Mouse (Mus musculus) MEL (cell line): Measurements from ENCODE around the gene Hs3st4.

Source experiments
- CTCF ChIP-seq, 3 experiments: IDR thresholded peaks in 2 of 3; conservative IDR thresholded peaks in 1 of 3; 2 replicates each; pipeline ENCODE4 v1.5.1; 2011 to 2012; ENCODE audit warnings: low read length in 3 of 3, low read depth in 2 of 3, mild to moderate bottlenecking in 2 of 3, improper control_type of control experiment in 1 of 3, inconsistent platforms in 1 of 3, mixed read lengths in 1 of 3, moderate library complexity in 1 of 3; ENCODE audit not compliant: control insufficient read depth in 1 of 3, insufficient read depth in 1 of 3, poor library complexity in 1 of 3, severe bottlenecking in 1 of 3
- E2F4 ChIP-seq: IDR thresholded peaks from 2 replicates; pipeline ENCODE4 v1.6.1; 2011; ENCODE audit warnings: low read depth, low read length, improper control_type of control experiment, borderline replicate concordance
- EP300 ChIP-seq, 2 experiments: IDR thresholded peaks; 2 replicates each; pipeline ENCODE4 v1.6.1; 2011; ENCODE audit warnings: improper control_type of control experiment in 2 of 2, low read length in 2 of 2, low read depth in 1 of 2, mild to moderate bottlenecking in 1 of 2
- GATA1 ChIP-seq: IDR thresholded peaks from 2 replicates; pipeline ENCODE4 v1.6.1; 2011; ENCODE audit warnings: low read depth, low read length, improper control_type of control experiment
- MAX ChIP-seq: IDR thresholded peaks from 2 replicates; pipeline ENCODE4 v1.6.1; 2011; ENCODE audit warnings: low read length, improper control_type of control experiment
- MXI1 ChIP-seq: IDR thresholded peaks from 2 replicates; pipeline ENCODE4 v1.6.1; 2011; ENCODE audit warnings: mild to moderate bottlenecking, low read depth, low read length, improper control_type of control experiment
- POLR2A ChIP-seq, 2 experiments: IDR thresholded peaks; 2 replicates each; pipeline ENCODE4 v1.6.1; 2011 to 2012; ENCODE audit warnings: low read length in 2 of 2, mild to moderate bottlenecking in 2 of 2, control low read depth in 1 of 2, improper control_type of control experiment in 1 of 2, low read depth in 1 of 2, moderate library complexity in 1 of 2; ENCODE audit not compliant: control insufficient read depth in 1 of 2, insufficient read depth in 1 of 2, poor library complexity in 1 of 2
- POLR2AphosphoS5 ChIP-seq: IDR thresholded peaks from 2 replicates; pipeline ENCODE4 v1.6.1; 2012; ENCODE audit warnings: low read depth, borderline replicate concordance, mild to moderate bottlenecking, inconsistent platforms, low read length, moderate library complexity, mixed read lengths
- UBTF ChIP-seq: IDR thresholded peaks from 2 replicates; pipeline ENCODE4 v1.6.1; 2012; ENCODE audit warnings: low read depth, mild to moderate bottlenecking, inconsistent platforms, low read length, improper control_type of control experiment, moderate library complexity, borderline replicate concordance; ENCODE audit not compliant: insufficient read depth
- USF2 ChIP-seq, 2 experiments: IDR thresholded peaks; 2 replicates each; pipeline ENCODE4 v1.6.1; 2011 to 2012; ENCODE audit warnings: improper control_type of control experiment in 2 of 2, low read length in 2 of 2, borderline replicate concordance in 1 of 2, inconsistent platforms in 1 of 2, low read depth in 1 of 2, mild to moderate bottlenecking in 1 of 2; ENCODE audit not compliant: insufficient read depth in 1 of 2

GRCm38 (mm10) chr7:124048971-124049370, 66.3 kb downstream of the Hs3st4 start:
- TF ChIP-seq E2F4 (no peak), POLR2A (IDR thresholded peaks at IDR 0.05; ENCODE audit: control insufficient read depth in 1 of 2, insufficient read depth in 1 of 2, low read depth in 1 of 2, low read length in 2 of 2, poor library complexity in 1 of 2) (no peak), EP300 (IDR thresholded peaks at IDR 0.05; ENCODE audit: low read depth in 1 of 2, low read length in 2 of 2) (no peak), MXI1 (no peak), USF2 (IDR thresholded peaks at IDR 0.05; ENCODE audit: borderline replicate concordance in 1 of 2, insufficient read depth in 1 of 2, low read depth in 1 of 2, low read length in 2 of 2) (no peak), UBTF (no peak), CTCF (IDR thresholded peaks at IDR 0.05 in 2 of 3, conservative IDR thresholded peaks at IDR 0.05 in 1 of 3; ENCODE audit: control insufficient read depth in 1 of 3, insufficient read depth in 1 of 3, low read depth in 2 of 3, low read length in 3 of 3, poor library complexity in 1 of 3, severe bottlenecking in 1 of 3) (no peak), GATA1 (no peak), MAX (no peak), POLR2AphosphoS5 (no peak)
